Mouse (Mus musculus) heart, embryonic 13.5 days (tissue): Measurements from ENCODE around the gene Ube2c. TPM values are rescaled to one million over a fixed set of nuclear protein-coding genes. Genes with fewer than 3 reads are reported as not detected.

ENCODE experiments used
- ATAC-seq: fragments of 200-750 bp; cut with Nextera tagmentation; 2 replicates; pipeline ENCODE4 v1.8.0; 2017; ENCODE audit warnings: moderate TSS enrichment; ENCODE audit not compliant: insufficient number of reproducible peaks, low FRiP score, low TSS enrichment; ENCODE audit errors: extremely low read depth
- H3K27ac ChIP-seq: fragments of 300-500 bp; sonication (generic); replicated peaks from 2 replicates; pipeline ENCODE4 v1.5.1; 2015; ENCODE audit warnings: moderate library complexity, mild to moderate bottlenecking, inconsistent platforms
- H3K27me3 ChIP-seq: fragments of 300-500 bp; sonication (generic); replicated peaks from 2 replicates; pipeline ENCODE4 v1.6.1; 2015; ENCODE audit warnings: mild to moderate bottlenecking, inconsistent platforms
- H3K36me3 ChIP-seq: fragments of 300-500 bp; sonication (generic); 2 replicates; pipeline ENCODE4 v1.6.1; 2015; ENCODE audit warnings: mild to moderate bottlenecking, inconsistent platforms
- H3K4me1 ChIP-seq: fragments of 300-500 bp; sonication (generic); 2 replicates; pipeline ENCODE4 v1.6.1; 2015; ENCODE audit warnings: inconsistent platforms
- H3K4me2 ChIP-seq: fragments of 300-500 bp; sonication (generic); 2 replicates; pipeline ENCODE4 v1.6.1; 2015; ENCODE audit warnings: inconsistent platforms, mild to moderate bottlenecking, moderate library complexity
- H3K4me3 ChIP-seq: fragments of 300-500 bp; sonication (generic); 2 replicates; pipeline ENCODE4 v1.5.1; 2015; ENCODE audit warnings: moderate library complexity, mild to moderate bottlenecking, inconsistent platforms
- H3K9ac ChIP-seq: fragments of 300-500 bp; sonication (generic); 2 replicates; pipeline ENCODE4 v1.6.1; 2015; ENCODE audit warnings: inconsistent platforms, mild to moderate bottlenecking, moderate library complexity
- H3K9me3 ChIP-seq: fragments of 300-500 bp; sonication (generic); 2 replicates; pipeline ENCODE4 v1.6.1; 2016; ENCODE audit warnings: inconsistent platforms
- WGBS: fragments of 180-500 bp; shearing (Covaris S2); methylation state at CpG from one replicate; pipeline ENCODE4 v1.1.7; 2015; ENCODE audit warnings: mixed read lengths; 5-methylcytosine and 5-hydroxymethylcytosine counted together
- polyA plus RNA-seq: library from polyadenylated mRNA; unstranded; fragments of >200 nt; fragmentation: Nextera tagmentation; extraction: Ambion mirVana; gene quantifications from 2 replicates; pipeline ENCODE4 v1.2.1, GENCODE M21; 2015

Gene Ube2c
- 434 and 464 TPM in 2 replicates for polyA plus RNA-seq

- Histone ChIP-seq H3K36me3 (peaks cover 67% of the 10 kb centered on the region), H3K27me3 (no peaks in the 10 kb centered on the region), H3K4me2 (peak within 1 kb of the TSS; percentile 95), H3K27ac (peak within 1 kb of the TSS; percentile 87), H3K4me3 (peak within 1 kb of the TSS; percentile 98), H3K9ac (peak within 1 kb of the TSS; percentile 95), H3K9me3 (no peaks in the 10 kb centered on the region), H3K4me1 (peaks cover 36% of the 10 kb centered on the region)
- peak; percentile 98 for ATAC-seq
- WGBS: 2% methylated on average over 53 of the region's 53 CpGs
These were observed at the start of gene Ube2c for GRCm38 (mm10) chr2:164769258-164770037. Gene Ube2c (plus strand): TSS chr2:164769898.

DNA sequence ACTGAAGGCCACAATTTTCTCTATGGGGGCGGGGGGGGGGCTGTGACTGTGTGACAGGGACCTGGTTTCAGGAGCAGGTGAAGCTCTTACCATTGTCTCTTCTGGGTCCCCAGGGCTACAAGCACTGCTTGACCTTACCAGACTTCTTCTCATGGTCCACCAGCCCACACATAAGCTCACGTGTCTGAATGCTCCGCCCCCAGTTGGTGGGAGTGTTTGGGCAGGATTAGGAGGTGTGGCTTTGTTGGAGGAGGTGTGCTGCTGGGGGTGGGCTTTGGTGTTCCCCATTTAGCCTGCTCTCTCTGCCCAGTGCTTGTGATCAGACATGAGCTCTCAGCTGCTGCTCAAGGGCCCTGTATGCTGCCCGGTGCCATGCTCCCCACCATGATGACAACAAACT lies 46.4 kb upstream of the Ube2c start:
- no peak for ATAC-seq
- H3K27me3 ChIP-seq: peaks cover 15% of the 10 kb centered on the region; the same call in 1 of the 2 replicates
- no peak overlapping the region for H3K9ac ChIP-seq
- WGBS: 45% methylated on average over 4 of the region's 4 CpGs
- no peak overlapping the region for H3K27ac ChIP-seq
- no peaks in the 10 kb centered on the region for H3K4me1 ChIP-seq
- H3K36me3 ChIP-seq: no peaks in the 10 kb centered on the region
- H3K4me2 ChIP-seq: no peak overlapping the region
- no peak overlapping the region for H3K4me3 ChIP-seq
- H3K9me3 ChIP-seq: no peaks in the 10 kb centered on the region

GRCm38 (mm10) chr2:164725895-164726619 lies 43.6 kb upstream of the Ube2c start:
- 21% methylated on average over 6 of the region's 6 CpGs for WGBS
- Histone ChIP-seq H3K27ac (no peak overlapping the region), H3K4me2 (no peak overlapping the region), H3K27me3 (0 out of 2 replicates have a peak, but pooled peaks cover 15% of the 10 kb centered on the region), H3K9me3 (no peaks in the 10 kb centered on the region), H3K4me3 (no peak overlapping the region), H3K36me3 (no peaks in the 10 kb centered on the region), H3K4me1 (no peaks in the 10 kb centered on the region), H3K9ac (no peak overlapping the region)
- ATAC-seq: no peak

DNA sequence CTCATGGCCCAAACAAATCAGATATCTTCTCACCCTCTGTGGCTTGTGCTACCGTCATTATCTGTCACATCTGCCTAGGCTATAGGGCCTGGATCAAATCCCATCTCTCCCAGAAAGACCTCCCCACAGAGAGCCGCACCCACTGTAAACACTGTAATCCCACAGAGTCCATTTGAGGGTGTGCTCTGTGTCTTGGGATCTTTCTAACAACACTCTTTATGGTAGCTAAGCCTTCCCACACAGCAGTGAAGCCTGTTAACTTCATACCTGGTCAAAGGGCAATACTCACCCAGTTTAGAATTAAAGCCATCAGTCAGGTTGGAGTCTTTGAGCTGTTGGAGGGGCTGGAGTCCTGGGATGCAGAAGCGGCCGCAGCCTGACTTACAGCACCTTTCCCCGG lies 38.0 kb upstream of the Ube2c start:
- no peaks in the 10 kb centered on the region for H3K36me3 ChIP-seq
- no peak overlapping the region for H3K27ac ChIP-seq
- 63% methylated on average over 5 of the region's 5 CpGs for WGBS
- no peak overlapping the region for H3K4me3 ChIP-seq
- H3K9ac ChIP-seq: no peak overlapping the region
- no peak for ATAC-seq
- peaks cover 8% of the 10 kb centered on the region; the same call in 1 of the 2 replicates for H3K27me3 ChIP-seq
- H3K9me3 ChIP-seq: no peaks in the 10 kb centered on the region
- no peak overlapping the region for H3K4me2 ChIP-seq
- H3K4me1 ChIP-seq: no peaks in the 10 kb centered on the region

DNA sequence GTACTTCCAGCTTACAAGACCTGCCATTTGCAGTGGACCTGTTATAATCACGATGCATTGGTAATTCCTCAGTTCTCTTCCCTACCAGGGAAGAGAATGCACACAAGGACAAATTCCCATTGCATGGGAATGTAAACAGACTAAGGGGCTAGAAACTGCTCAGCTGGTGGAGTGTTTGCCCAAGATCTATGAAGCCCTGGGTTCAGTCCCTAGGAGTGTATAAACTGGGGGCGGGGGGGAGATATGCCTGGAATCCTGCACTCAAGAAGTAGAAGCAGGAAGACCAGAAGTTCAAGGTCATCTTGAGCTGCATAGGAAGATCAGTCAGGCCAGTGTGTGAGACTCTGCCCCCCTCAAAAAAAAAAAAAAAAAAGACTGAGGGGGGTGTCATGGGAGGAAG lies 36.4 kb upstream of the Ube2c start:
- ATAC-seq: no peak
- H3K27ac ChIP-seq: no peak overlapping the region
- H3K36me3 ChIP-seq: no peaks in the 10 kb centered on the region
- no peak overlapping the region for H3K4me3 ChIP-seq
- H3K4me2 ChIP-seq: no peak overlapping the region
- H3K9me3 ChIP-seq: no peaks in the 10 kb centered on the region
- H3K27me3 ChIP-seq: no peaks in the 10 kb centered on the region; the same call in 1 of the 2 replicates
- 75% methylated on average over 2 of the region's 2 CpGs for WGBS
- no peaks in the 10 kb centered on the region for H3K4me1 ChIP-seq
- no peak overlapping the region for H3K9ac ChIP-seq

GRCm38 (mm10) chr2:164734839-164735238 lies 34.9 kb upstream of the Ube2c start:
- Histone ChIP-seq H3K27me3 (peaks cover 4% of the 10 kb centered on the region; the same call in 1 of the 2 replicates), H3K4me2 (no peak overlapping the region), H3K27ac (no peak overlapping the region), H3K9me3 (no peaks in the 10 kb centered on the region), H3K36me3 (no peaks in the 10 kb centered on the region), H3K4me3 (no peak overlapping the region), H3K4me1 (no peaks in the 10 kb centered on the region), H3K9ac (no peak overlapping the region)
- WGBS: 64% methylated on average over 5 of the region's 5 CpGs
- ATAC-seq: no peak

- no peaks in the 10 kb centered on the region for H3K36me3 ChIP-seq
- H3K4me2 ChIP-seq: no peak overlapping the region
- 77% methylated on average over 5 of the region's 5 CpGs for WGBS
- no peaks in the 10 kb centered on the region for H3K4me1 ChIP-seq
- peaks cover 4% of the 10 kb centered on the region for H3K27me3 ChIP-seq
- no peaks in the 10 kb centered on the region for H3K9me3 ChIP-seq
- no peak for ATAC-seq
- H3K9ac ChIP-seq: no peak overlapping the region
- no peak overlapping the region for H3K4me3 ChIP-seq
- no peak overlapping the region for H3K27ac ChIP-seq
These were observed 34.3 kb upstream of the Ube2c start for GRCm38 (mm10) chr2:164735446-164735845.

DNA sequence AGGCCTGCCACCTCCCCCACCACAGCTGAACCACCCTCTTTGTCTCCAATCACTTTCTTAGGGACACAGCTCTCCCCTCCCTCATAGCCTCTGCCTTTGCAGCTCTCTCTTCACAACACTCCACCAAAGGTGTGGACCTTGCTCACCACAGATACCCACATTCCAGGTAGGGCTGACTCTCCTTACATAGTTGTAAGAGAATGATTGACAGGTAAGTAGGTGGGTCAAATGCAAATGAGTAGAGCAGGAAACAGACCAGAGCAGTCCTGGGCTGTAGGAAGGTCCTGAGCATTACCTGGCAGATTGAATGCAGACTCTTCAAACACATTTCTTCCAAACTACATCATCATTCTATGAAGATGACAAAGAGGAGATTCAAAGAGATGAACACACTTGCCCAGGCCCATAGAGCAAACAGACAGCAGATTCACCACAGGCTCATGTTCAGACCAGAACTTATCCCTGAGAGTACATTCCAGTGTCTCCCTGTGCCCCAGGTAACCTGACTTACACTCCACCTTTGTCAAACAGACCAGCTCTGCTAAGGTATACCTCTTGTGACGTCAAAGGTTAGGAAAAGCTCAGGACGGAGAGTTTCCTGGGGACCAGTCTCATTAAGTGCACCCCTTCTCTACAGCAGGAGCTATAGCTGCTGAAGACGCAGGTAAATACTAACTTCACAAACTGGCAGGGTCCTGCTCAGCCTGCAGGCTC lies 32.2 kb upstream of the Ube2c start:
- Histone ChIP-seq H3K36me3 (no peaks in the 10 kb centered on the region), H3K4me2 (no peak overlapping the region), H3K9me3 (no peaks in the 10 kb centered on the region), H3K4me3 (no peak overlapping the region), H3K4me1 (no peaks in the 10 kb centered on the region), H3K9ac (no peak overlapping the region), H3K27ac (no peak overlapping the region), H3K27me3 (peaks cover 9% of the 10 kb centered on the region; the same call in 1 of the 2 replicates)
- ATAC-seq: no peak
- 61% methylated on average over 3 of the region's 3 CpGs for WGBS

DNA sequence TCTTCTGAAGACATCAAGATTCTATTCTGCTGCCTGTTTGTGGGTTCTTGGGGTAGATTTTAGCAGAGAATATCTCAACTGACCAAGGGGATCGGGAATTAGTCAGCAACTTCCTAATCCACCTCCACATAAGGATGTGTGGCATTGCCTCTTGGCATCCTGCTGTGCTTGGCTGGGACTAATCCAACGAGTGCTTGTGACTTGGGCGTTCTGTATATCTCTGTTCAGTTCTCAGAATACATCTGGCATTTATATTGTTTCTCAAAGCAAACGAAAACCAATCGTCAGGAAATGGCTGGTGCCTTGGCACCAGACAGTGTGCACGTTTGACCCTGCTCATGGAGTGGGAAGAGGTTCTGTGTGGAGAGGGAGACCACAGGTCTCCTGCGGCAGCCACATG lies 29.8 kb upstream of the Ube2c start:
- Histone ChIP-seq H3K4me1 (peaks cover 1% of the 10 kb centered on the region), H3K9me3 (no peaks in the 10 kb centered on the region), H3K27me3 (peaks cover 9% of the 10 kb centered on the region; the same call in 1 of the 2 replicates), H3K9ac (no peak overlapping the region), H3K27ac (no peak overlapping the region), H3K4me3 (no peak overlapping the region), H3K36me3 (no peaks in the 10 kb centered on the region), H3K4me2 (no peak overlapping the region)
- 50% methylated on average over 7 of the region's 7 CpGs for WGBS
- ATAC-seq: no peak

DNA sequence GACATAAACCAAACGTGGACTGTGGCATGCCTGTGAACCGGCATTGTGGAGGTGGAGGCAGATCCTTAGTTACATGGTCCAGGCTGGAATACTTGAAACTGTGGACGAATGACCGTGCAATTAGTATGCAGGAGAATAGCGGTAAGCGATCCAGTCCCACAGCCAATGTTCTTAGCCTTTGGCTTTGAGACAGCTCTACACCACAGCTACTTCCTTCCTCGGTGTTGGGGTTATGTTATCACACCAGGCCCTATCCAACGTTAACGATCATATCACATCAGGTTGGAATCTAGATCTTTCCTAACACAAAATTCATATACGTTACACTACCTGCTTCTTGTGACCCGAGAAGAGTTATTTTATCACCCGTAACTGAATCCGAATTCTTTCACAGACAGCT lies 24.7 kb upstream of the Ube2c start:
- WGBS: 63% methylated on average over 13 of the region's 13 CpGs
- ATAC-seq: no peak
- Histone ChIP-seq H3K9me3 (no peaks in the 10 kb centered on the region), H3K9ac (peak overlapping the region; percentile 93), H3K27me3 (peaks cover 5% of the 10 kb centered on the region; the same call in 1 of the 2 replicates), H3K4me2 (peak overlapping the region; percentile 95), H3K4me3 (peak overlapping the region; percentile 70), H3K4me1 (peaks cover 28% of the 10 kb centered on the region), H3K27ac (no peak overlapping the region), H3K36me3 (peaks cover 28% of the 10 kb centered on the region)

GRCm38 (mm10) chr2:164745843-164746479 lies 23.7 kb upstream of the Ube2c start, which contains the start of the genes Wfdc3 and Dnttip1:
Gene Wfdc3 (minus strand): TSS chr2:164745931.
Gene Dnttip1 (plus strand): TSS chr2:164745983.
- ATAC-seq: peak; percentile 86
- peaks cover 38% of the 10 kb centered on the region for H3K36me3 ChIP-seq

More at GRCm38 (mm10) chr2:164745843-164746479, 23.7 kb upstream of the Ube2c start, which contains the start of the genes Wfdc3 and Dnttip1:
- peak within 1 kb of the TSS; percentile 70 for H3K4me3 ChIP-seq
- peak within 1 kb of the TSS; percentile 71 for H3K27ac ChIP-seq
- 0 out of 2 replicates have a peak, but pooled peaks cover 5% of the 10 kb centered on the region for H3K27me3 ChIP-seq
- H3K9me3 ChIP-seq: no peaks in the 10 kb centered on the region
- under 1% methylated on average over 69 of the region's 70 CpGs for WGBS
- peak within 1 kb of the TSS; percentile 95 for H3K4me2 ChIP-seq
- H3K9ac ChIP-seq: peak within 1 kb of the TSS; percentile 93
- H3K4me1 ChIP-seq: peaks cover 28% of the 10 kb centered on the region
